Mouse (Mus musculus): ENCODE data around the gene Gramd1b.
A peak's percentile ranks its signal among the peaks of the same experiment; 100 is the strongest.

The Gramd1b gene

DNA sequence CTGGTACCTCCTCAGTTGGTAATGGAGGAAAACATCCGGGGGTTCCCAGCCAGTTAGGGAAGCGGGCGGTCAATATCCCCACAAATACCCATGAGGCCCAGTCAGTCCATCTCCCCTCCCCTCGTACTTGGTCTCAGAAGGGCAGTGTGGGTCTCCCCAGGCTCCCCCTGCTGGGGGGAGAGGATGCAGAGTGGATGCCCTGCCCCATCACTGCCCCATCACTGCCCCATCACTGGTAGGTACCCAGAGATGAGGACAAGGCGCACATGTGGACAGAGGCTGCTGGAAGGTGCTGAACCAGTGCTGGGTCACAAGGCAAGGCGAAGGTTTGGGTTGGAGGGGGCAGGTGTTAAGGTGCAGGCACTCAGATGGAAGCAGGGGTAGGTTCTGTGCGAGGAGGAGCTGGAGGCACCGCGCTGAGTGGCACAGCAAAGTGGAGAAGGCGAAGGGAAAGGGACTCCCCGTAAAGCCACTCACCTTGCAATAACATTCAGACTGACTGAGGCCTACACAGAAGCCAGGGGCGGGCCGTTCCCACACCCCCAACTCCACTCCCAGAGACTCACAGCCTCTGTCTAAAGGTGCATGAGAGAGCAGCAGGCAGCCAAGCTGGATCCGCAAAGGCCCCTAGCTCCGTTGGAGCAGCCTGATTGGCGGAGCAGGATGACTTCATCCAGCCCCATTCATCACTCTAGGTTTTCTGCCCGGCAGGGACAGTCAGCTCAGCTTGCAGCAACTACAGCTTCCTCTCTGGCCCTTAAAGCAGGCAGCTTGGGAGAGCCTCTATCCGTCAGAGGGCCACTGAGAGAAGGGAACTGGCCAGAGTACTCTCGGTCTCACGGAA lies 139.1 kb downstream of the Gramd1b start:
- DNase-seq = peak; percentile 70

DNA sequence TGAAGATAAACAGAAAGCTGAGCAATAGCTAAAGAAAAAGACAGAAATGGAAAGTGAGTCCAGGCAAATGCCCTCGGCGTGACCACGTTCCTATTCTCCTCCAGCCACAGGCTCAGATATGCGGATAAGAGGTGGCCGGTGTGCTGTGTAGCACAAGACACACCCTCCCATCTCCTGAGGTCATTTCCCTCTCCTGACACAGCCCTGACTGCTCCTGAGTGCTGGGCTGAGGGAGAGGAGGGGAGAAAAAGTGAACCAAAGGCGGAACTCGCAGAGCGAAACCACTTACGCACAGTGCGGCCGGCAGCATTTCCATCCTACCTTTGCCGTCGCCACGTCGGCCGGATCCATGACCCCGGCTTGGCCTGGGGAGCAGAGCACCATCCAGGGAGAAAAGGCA lies 139.8 kb downstream of the Gramd1b start:
- no peak for DNase-seq

DNA sequence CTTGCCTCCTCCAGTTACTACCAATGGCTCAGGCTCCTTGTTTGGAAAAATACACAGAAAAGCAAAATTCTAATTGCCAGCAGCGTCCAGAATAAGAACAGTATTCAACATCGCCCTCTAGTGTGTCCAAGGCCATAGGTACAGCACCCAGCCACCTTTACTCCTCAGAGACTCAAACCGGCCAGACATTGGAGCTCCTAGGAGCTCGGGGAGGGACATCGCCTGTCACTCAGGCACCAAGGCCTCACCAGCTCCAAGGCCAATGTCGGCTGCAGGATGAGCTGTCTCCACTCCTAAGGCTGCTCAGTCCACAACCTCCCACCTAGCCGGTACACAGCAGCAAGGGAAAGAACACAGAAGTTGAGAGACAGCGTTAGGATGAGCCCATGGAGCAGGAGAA lies 140.3 kb downstream of the Gramd1b start:
- no peak for DNase-seq

GRCm38 (mm10) chr9:40390396-40390760 lies 140.8 kb downstream of the Gramd1b start:
- DNase-seq = no peak

DNA sequence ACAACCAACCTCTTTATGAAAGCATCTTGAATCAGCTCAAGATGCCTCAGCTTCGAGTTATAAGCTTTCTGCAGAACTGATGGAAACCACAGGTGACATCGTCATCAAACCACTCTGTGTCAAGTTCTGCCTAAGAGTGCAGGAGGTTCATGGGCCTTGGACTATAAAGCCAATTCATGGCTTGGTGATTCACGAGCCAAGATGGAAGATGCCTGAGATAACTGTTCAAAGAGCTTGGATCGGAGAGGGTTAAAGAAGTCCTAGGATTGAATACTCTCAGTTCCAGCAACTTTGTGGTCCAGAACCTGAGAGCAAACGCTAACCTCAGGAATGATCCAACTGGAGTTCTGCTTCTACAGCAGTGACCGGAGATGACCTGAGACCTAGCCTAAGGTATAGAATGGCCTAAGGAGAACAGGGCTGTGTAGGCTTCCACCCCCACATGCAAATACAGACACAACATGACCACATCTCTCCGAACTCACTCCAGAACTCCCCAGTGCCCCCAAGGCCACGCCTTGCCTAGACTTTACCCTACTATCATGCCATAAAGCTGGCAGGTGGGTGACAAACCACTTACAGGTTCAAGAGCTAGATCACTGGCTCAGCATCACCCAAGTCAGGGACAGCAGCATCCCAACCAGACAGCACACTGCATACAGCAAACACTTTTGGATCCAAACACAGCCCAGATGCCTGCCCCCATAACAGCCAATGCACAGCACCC lies 141.4 kb downstream of the Gramd1b start:
- no peak for DNase-seq

- no peak for DNase-seq
Observed at GRCm38 (mm10) chr9:40389175-40389574, 142.0 kb downstream of the Gramd1b start.

GRCm38 (mm10) chr9:40384781-40385180 lies 146.4 kb downstream of the Gramd1b start:
- no peak for DNase-seq

DNA sequence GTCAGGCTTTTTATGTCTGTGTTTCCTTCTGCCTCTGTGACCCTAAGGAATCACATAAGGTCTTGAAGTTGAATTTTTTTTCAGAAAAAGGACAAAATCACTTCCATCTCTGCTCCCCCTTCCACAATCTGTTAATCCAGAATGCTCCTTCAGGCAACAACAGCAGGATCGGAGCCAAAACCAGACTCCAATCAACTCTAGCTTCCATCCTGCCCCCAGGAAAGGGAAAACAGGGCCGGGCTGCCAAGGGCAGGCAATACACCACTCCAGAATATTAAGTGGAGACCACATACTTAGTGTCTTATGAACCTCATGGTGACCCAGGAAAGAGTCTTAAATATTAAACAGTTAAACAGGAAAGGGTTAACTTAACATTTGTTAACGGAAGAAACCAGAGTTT lies 148.7 kb downstream of the Gramd1b start:
- DNase-seq = no peak

DNA sequence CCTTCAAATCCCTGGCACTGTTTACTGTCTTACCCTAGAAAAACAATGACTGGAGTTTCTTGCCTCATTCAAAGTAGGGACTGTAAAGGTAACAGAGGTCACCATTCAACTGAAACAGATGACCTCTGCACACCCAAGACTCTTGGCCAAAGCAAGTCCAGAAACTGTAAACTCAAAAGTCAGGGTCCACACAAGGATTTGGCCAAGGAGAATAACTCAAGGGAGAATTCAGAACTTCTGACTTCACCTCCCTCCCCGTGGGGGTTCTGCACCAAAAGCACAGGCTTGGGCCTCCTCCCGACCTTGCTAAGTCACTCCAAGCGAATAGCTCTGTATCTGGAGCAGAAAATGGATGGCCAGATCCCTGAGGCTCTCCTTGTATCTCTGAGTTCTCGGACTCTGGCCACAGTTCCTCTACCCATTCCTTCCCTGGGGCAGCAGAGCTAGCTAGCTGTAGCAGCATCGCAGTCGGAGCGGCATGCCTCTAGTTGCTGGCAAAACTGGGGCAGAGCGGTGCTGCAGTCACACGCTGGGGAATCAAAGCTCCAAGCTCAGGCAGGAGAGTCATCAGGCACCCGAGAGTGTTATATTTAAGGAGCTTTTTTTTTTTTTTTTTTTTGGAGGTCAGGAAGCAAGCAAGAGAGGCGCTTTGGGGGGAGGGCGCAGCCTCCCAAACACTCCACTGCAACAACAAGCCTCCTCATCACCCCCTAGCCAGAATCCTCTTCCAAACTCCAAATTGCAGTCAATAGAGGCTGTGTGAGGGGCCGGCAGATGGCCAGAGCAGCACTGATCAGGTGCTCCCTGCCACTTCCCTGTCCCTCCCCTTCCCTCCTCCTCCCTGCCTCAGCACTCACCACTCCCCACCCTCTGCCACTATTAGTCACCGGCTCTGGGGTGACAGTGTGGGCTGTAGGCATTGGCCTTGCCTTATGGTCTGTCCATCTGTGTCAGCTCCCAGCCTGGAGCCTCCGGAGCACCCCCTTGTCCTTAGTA lies 149.5 kb downstream of the Gramd1b start:
- DNase-seq = peak; percentile 58

DNA sequence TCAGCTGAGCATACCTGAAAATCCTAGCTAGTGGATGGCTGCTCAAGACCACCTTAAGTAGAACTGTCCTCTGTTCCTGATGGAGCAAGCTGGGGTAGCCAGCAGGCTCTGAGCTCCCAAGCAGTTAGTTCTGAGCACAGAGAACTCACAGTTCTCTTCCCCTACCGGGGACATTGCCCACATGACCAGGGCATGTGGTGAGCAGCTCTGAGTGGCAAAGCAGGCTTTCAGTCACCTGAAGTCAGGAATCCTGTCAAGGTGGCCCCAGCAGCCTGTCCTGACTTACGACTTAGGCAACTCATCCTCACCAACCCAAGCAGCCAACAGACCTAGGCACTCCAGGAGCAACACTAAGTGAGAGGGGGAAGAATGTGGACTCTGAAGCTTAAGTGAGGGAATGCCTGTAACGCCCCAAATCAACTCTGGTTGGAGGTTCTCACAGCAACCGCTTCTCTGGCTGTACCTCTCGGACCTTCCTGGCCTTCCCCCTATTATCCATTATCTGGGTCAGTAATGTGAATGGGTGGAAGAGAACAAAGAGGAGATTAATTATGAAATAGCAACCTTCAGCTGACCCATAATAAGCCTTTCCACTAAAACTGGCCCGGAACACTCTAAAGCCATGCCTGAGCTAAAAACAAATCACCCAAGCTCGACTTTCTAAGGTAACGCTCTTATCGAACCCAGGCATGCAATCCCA lies 154.3 kb downstream of the Gramd1b start:
- no peak for DNase-seq

- DNase-seq = peak; percentile 67
Observed at GRCm38 (mm10) chr9:40376139-40376541, 155.0 kb downstream of the Gramd1b start.

DNA sequence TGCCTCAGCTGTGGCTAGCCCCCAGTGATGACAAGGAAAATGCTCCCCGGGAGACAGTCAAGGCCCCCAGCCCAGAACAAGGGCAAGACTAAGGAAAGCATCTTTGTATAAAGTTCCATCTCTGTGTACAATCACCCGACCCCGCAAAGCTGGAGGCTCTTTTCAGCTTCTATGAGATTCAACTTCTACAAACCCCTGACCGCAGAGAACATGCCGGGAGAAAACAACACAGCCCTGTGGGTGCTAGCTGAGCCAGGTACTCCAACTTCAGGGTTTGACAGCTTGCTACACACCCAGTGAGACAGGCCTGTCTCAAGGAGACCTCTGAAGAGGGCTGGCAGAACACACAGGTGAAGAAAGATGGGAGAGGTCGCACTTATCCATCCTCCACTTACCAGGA lies 155.7 kb downstream of the Gramd1b start:
- DNase-seq = no peak

- DNase-seq = no peak
Observed at GRCm38 (mm10) chr9:40374992-40375391, 156.2 kb downstream of the Gramd1b start.

DNA sequence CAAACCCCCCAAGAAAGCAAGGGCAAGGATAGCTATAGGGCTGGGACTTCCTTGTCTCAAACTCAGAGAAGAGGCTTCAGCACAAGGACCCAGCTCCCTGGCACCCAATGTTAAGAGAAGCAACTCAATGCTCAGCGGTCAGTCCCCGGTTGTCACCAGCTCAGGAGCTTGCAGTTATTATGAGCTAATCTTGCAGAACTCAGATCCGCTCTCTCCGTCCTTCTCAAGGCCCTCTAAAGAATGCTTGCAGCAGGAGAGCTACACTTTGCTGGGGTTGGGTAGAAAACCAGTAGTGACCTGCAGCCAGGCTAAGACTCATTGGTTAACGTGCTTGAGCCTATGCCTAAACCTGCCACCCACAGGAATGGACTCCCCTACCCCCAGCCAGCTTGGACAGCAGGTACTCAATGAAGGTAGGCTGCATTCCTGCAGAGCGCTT lies 156.6 kb downstream of the Gramd1b start:
- DNase-seq = no peak

- no peak for DNase-seq
Observed at GRCm38 (mm10) chr9:40374052-40374451, 157.1 kb downstream of the Gramd1b start.

DNA sequence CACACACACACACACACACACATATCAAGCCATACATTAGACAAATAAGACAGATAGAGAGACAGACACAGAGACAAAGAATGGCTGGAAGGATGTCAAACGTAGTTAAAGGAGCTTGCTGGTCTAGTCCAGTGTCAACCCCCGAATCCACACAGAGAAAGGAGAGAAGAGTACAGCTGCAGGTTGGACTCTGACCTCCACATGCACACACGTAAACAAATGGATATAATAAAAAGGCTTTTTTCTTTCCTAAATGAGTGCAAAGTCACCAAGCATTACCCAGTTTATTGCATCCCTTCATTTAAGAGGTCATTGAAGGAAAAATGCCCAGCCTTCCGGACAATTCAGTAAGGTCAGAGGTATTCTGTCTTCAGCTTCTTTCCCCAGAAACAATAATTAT lies 161.0 kb downstream of the Gramd1b start:
- DNase-seq = no peak

- no peak for DNase-seq
Observed at GRCm38 (mm10) chr9:40366795-40367194, 164.4 kb downstream of the Gramd1b start.

DNA sequence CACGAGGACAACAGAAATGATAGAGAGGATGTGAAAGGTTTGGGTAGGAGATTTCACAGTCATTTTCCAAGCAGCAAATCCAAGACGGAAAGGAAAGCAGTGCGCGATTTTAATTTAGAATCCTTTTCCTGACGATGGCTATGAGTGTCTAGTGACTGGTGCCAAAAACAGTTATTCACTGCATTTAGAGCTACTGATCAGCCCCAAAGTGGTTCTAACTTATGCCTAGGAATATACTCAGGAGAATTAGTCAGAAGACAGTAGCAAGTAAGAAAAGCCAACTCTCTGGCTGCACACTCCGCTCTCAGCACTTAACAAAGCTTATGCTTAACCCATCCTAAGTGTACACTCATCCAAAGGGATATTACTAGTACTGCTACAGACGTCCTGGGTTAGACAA lies 166.9 kb downstream of the Gramd1b start:
- DNase-seq = no peak

GRCm38 (mm10) chr9:40361970-40362369 lies 169.2 kb downstream of the Gramd1b start:
- DNase-seq = no peak

DNA sequence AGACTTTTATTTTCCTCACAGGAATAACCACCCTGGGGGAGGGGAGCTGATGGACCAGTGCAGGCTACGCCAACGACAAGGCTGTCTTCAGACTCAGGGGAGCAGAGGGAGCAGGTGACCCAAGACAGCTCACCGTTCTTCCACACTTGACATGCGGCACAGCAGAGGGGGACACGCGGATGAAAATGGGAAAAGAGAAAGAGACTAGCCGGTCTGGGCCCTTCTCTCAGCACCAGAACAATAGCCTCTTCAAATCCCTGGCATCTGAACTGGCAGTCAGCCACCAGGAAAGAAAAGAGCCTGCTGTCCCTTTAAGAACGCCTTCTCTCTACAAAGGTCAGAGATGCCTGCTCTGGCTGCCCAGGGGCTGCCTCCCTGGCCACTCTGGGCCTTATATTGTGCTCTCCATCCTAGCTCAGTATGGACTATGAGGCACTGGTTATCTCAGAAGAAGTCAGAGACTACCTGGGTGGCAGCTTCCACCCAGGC lies 172.7 kb downstream of the Gramd1b start:
- no peak for DNase-seq

GRCm38 (mm10) chr9:40356768-40357446 lies 174.3 kb downstream of the Gramd1b start:
- no peak for DNase-seq

GRCm38 (mm10) chr9:40356368-40356767 lies 174.8 kb downstream of the Gramd1b start:
- no peak for DNase-seq

Measured in right cerebral cortex, postnatal 14 days (tissue).